Mouse (Mus musculus) liver, adult 2 months (tissue): ENCODE data around the gene Efhd2.

Experiments
- CTCF ChIP-seq: fragments of 200-500 bp; IDR thresholded peaks from 2 replicates; pipeline ENCODE4 v1.5.1; 2011; ENCODE audit warnings: low read depth, low read length, control low read depth
- POLR2A ChIP-seq: fragments of 200-500 bp; IDR thresholded peaks from 2 replicates; pipeline ENCODE4 v1.6.1; 2011; ENCODE audit warnings: low read length, control low read depth; ENCODE audit not compliant: insufficient read depth; ENCODE audit errors: extremely low read depth

- TF ChIP-seq CTCF (no peak), POLR2A (no peak)
These were observed 5.2 kb upstream of the Efhd2 start for GRCm38 (mm10) chr4:141879875-141880274.
